Mouse (Mus musculus) lung, postnatal 0 days (tissue): ENCODE data around the gene Gm20219.
A peak's percentile ranks its signal among the peaks of the same experiment; 100 is the strongest.

Experiments used
- CTCF ChIP-seq: IDR thresholded peaks from 2 replicates; pipeline ENCODE4 v1.5.1; 2016; ENCODE audit warnings: antibody characterized with exemption, mild to moderate bottlenecking
- EP300 ChIP-seq: IDR thresholded peaks from 2 replicates; pipeline ENCODE4 v1.6.1; 2016; ENCODE audit warnings: antibody characterized with exemption, mild to moderate bottlenecking, control low read depth

DNA sequence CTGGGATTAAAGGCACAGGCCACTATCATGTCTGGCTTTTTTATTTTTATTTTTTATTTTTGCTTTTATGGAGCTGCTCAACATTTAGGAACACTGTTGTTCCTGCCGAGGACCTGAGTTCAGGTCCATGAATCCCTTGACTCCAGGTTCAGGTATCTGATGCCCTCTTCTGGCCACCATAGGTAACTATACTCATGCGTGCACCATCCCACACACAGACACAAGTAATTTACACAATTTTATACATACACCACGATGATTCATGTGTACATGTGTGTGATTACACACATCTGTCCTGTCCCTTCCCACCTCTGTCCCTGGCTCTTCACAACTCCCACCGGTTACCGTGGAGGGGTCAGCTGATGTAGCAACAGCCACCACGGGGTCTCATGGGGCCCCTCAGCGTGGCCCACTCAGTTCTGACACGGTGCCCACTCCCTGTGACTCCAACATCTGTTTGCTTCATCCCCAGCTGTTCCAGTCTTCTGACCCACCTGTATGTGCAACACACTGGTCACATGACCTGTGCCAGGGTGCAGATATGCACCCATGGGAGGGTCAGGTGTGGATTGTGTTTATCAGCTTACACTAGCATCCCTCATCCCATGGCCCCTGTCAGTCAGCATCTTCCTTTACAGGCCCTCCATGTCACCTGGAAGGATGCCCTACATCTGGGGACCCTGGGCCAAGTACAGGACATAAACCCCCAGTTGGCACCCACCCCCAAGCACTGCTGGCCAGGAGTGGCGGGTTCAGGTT, 6.2 kb downstream of the Gm20219 start:
- TF ChIP-seq CTCF (peak; percentile 37), EP300 (no peak)
